Mouse (Mus musculus): ENCODE results near the gene Zfp462. TPM values are rescaled to one million over a fixed set of nuclear protein-coding genes. Genes with fewer than 3 reads are reported as not detected.

Zfp462 gene
- polyA plus RNA-seq, 1 experiment from 2014 or later, result 0.21 TPM

DNA sequence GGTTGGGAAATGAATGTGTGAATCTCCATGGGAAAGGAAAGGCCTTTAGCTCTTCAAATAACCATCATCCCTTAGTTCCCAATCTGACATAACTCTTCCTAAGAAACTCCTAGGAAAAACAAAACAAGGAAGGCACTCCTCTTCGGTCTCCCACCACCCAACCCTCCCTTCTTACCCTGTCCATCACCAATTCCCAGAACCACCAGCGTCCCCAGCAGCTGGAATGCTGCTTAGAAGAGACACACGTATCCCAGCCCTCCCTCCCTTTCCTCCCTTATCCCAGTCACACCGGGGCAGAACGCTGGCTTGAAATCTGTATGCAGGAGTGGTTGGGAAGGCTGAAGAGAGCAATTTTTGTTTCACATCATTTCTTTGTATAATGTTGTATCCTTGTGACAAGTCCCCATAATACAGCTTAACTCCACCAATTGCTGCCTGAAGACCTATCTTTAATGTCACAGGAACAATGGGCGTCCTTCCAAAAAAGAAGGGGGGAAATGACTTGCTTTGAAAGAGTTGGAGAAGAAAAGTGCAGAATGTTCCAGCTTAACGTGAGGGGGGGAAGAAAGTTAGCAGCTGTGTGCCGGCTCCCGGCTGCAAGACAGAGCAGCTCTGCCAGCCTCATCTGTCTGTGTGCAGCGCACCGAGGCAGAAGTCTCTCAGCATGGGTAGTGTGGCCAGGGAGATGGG is 180.3 kb downstream of the Zfp462 start:
- WGBS (ENCODE audit: insufficient replicate concordance), result 50% methylated on average over 11 of the region's 11 CpGs
- no peak overlapping the region for H3K4me2 ChIP-seq
- H3K4me1 ChIP-seq (replicated peaks), result no peaks in the 10 kb centered on the region
- ATAC-seq (ENCODE audit: insufficient read depth), result no peak
- H3K27ac ChIP-seq (replicated peaks), result no peak overlapping the region
- H3K9me3 ChIP-seq (replicated peaks), result no peaks in the 10 kb centered on the region
- H3K36me3 ChIP-seq (replicated peaks), result no peaks in the 10 kb centered on the region
- no peak overlapping the region for H3K9ac ChIP-seq
- H3K4me3 ChIP-seq (replicated peaks), result no peak overlapping the region
- H3K27me3 ChIP-seq, result no peaks in the 10 kb centered on the region

DNA sequence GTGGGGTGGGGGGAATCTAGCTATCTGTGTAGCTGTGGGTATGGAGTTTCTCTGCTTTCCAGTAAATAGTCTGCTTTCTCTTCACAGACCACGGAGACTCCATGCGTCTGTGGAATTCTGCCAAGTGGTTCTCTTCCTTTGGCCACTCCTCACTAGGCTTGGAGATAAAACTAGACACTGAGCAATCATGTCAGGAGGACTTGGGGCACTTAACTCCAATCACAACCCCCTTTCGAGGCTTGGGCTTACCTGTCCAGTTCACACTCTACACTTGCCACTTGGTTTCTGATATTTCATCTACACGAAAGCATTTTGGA is 180.8 kb downstream of the Zfp462 start:
- H3K9ac ChIP-seq, result no peak overlapping the region
- H3K9me3 ChIP-seq (replicated peaks), result no peaks in the 10 kb centered on the region
- ATAC-seq (ENCODE audit: insufficient read depth), result no peak
- WGBS (ENCODE audit: insufficient replicate concordance), result 59% methylated on average over 4 of the region's 4 CpGs
- no peaks in the 10 kb centered on the region for H3K27me3 ChIP-seq
- no peak overlapping the region for H3K4me3 ChIP-seq (replicated peaks)
- no peak overlapping the region for H3K4me2 ChIP-seq
- H3K27ac ChIP-seq (replicated peaks), result no peak overlapping the region
- H3K4me1 ChIP-seq (replicated peaks), result no peaks in the 10 kb centered on the region
- H3K36me3 ChIP-seq (replicated peaks), result no peaks in the 10 kb centered on the region

DNA sequence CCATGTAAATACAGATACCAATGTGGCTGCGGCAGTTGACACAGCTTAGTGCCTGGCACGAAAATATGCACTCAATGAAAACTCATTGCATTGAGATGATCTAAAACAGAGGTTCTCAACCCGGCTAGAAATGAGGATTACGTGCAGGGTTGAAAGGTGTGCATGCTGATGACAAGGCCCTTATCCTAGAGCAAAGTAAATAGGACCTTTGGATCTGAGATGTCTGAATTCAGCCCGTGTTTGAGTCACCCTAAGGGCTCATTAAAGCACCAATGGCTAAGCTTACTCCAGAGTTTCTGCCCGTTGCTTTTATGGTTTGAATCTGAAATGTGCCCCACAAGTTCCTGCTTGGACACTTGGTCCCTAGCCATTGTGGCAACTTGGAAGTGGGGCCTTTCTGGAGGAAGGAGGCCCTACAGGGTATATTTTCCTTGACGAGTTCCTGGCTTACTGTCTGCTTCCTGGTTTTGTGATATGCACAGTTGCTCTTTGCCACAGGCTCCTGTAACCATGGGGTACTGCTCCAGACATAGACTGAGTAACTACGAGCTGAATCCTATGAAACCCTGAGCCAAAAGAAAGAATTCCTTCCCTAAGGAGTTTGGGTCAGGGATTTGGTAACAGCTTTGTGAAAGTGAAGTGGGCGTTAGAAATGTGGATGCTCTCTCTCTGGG is 182.5 kb downstream of the Zfp462 start:
- Histone ChIP-seq H3K4me2 (no peak overlapping the region), H3K27me3 (no peaks in the 10 kb centered on the region), H3K27ac (replicated peaks) (no peak overlapping the region), H3K9me3 (replicated peaks) (no peaks in the 10 kb centered on the region), H3K4me3 (replicated peaks) (no peak overlapping the region), H3K9ac (no peak overlapping the region), H3K36me3 (replicated peaks) (no peaks in the 10 kb centered on the region), H3K4me1 (replicated peaks) (no peaks in the 10 kb centered on the region)
- WGBS (ENCODE audit: insufficient replicate concordance), result 52% methylated on average over 9 of the region's 9 CpGs
- no peak for ATAC-seq (ENCODE audit: insufficient read depth)

DNA sequence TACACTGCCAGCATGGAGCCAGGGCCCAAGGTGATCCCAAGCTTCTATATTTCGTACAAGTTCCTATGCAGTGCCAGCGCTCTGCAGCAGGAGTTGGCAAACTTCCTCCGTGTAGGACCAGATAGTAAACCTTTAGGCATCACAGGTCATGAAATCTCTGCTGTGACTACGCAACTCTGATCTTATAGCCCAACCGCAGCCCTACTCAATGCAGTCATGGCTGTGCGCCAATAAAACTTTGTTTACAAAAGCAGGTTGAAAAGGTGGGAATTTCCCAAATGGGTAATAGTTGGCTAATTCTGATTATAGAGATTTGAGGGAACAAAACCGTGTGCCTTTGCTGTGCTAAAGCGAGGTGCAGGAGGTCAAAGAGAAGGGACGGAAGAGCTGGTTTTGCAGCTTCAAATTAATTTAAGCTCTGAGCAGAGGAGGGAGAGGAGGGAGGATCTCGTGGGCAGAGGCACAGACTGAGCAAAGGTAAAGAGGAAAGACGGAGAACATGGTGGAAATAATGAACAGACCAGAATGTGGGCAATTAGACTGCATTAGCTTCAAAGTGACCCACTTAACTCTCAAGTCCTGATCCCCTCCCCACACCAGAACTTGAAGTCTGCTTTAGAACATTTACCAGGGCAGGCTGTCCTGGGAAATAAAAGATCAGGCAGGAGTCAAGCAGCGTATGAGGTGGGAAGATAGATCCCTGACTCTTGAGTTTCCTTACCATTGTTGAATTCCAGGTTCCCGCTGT is 183.4 kb downstream of the Zfp462 start:
- Histone ChIP-seq H3K9ac (no peak overlapping the region), H3K9me3 (replicated peaks) (no peaks in the 10 kb centered on the region), H3K4me2 (no peak overlapping the region), H3K27ac (replicated peaks) (no peak overlapping the region), H3K27me3 (no peaks in the 10 kb centered on the region), H3K4me1 (replicated peaks) (no peaks in the 10 kb centered on the region), H3K4me3 (replicated peaks) (no peak overlapping the region), H3K36me3 (replicated peaks) (no peaks in the 10 kb centered on the region)
- WGBS (ENCODE audit: insufficient replicate concordance), result 69% methylated on average over 13 of the region's 13 CpGs
- no peak for ATAC-seq (ENCODE audit: insufficient read depth)

Measured in liver, embryonic 15.5 days (tissue).